Mouse (Mus musculus) spleen, adult 12 weeks (tissue): ENCODE measurements around the gene Katnb1.

Source experiments
- DNase-seq: peaks from one replicate; pipeline ENCODE4 v3.0.0; 2022; ENCODE audit warnings: low spot score

The Katnb1 gene

GRCm38 (mm10) chr8:95080381-95081341, at the start of gene Katnb1:
Gene Katnb1, plus strand, starts transcription at chr8:95081186.
- peak; percentile 95 for DNase-seq

DNA sequence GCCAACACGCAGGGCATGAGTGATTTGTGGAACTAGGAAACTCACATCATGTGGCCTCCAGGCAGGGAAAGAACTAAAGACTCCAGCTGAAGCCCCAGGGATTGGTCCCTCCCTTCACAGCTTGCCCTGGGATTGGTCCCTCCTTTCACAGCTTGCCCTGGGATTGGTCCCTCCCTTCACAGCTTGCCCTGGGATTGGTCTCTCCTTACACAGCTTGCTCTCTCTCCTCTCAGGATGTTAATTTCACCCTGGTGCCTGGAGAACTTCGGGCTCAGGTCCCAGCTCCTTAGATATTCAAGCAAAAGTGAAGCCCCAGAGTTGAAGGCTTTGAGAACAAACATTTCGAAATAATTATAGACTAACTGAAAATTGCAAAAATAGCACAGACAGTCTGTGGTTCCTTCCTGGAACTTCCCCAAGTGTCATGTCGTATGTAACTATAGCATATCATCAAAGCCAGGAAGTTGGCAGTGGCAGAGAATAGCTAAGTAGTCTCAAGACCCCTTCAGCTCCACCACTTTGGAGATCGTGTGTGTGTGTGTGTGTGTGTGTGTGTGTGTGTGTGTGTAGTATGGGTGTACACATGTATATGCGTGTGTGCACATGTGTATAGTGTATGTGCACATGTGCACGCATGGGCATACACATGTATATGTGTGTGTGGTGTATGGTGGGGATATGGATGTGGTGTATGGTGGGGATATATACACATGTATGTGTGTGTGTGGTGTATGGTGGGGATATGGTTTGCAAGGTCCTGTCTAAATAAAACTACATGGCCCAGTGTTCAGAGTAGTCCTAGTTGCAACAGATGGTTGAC, 43.7 kb upstream of the Katnb1 start:
- DNase-seq = no peak

- DNase-seq = no peak
Measured at GRCm38 (mm10) chr8:95041883-95042784, 38.9 kb upstream of the Katnb1 start.

DNA sequence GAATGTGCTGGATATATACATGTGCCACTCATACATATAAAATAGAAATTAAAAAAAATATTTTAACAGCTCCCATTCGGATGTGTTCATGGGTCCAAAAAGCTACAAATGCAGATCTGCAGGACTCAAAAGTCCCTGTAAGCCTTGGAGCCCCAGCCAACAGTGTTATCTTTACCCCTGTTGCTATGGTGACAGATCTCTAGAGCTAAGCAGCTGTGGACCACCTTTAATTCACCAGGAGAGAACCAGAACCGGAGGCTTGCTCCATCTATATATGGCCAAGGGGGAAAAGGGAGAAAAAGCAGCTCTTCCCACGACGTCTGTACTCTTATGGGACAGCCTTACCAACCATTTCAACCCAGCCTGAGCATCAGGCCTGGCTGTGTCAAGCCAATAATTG, 36.2 kb upstream of the Katnb1 start:
- DNase-seq = no peak

- no peak for DNase-seq
Measured at GRCm38 (mm10) chr8:95046982-95047381, 34.0 kb upstream of the Katnb1 start.

DNA sequence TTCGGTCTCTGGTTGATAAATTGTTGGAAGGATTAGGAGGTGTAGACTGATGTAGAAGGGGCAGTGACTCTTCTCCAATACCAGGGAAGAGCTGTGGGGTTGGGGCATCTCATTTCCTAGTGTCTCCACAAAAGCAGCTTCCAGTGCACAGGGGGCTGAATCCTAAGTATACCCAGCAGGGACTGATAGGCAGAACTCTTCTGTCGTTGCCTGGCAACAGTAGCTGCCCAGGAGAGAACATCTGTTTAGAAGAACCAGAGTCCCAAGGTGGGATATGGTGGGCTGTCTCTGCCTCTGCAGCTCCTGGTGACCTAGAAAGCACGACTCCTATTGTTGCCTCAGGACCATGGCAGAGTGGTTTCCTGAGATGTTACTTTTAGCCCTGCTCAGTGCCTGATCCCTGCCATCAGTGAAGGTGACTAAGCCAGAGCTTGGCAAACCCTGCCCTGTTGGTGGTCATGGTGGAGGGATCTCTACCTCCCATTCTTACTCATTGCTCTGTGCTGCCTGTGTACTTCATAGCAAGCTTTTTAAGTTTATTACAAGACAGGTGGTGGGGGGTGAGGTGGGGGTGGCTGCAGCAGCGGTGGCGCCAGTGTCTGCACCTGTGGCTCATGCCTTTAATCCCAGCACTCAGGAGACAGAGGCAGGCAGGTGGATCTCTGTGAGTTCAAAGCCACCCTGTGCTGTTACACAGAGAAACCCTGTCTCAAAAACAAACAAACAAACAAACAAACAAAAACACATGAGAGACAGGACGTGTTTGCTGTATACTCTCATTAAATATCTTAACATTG, 32.9 kb upstream of the Katnb1 start:
- no peak for DNase-seq

GRCm38 (mm10) chr8:95049636-95050035, 31.4 kb upstream of the Katnb1 start:
- no peak for DNase-seq

DNA sequence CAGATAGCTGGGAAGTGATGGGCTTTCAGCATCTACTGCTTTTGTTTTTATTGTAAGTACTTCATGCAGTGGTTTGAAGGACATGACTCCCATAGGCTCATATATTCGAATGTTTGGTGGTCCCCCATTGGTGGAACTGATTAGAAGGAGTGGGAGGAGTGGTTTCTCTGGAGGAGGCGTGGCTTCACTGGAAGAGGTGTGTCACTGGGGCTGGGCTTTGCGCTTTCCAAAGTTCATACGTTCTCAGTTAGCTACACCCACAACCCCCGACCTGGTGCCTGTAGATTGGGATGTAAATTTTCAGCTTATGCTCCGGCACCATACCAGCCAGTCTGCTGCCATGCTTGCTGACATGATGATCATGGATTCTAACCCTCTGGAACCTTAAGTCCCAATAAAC, 26.5 kb upstream of the Katnb1 start:
- DNase-seq = no peak

GRCm38 (mm10) chr8:95054927-95055510, 26.0 kb upstream of the Katnb1 start, which contains the start of gene Drc7:
Gene Drc7, plus strand, starts transcription at chr8:95055103.
- DNase-seq = no peak

- no peak for DNase-seq
Measured at GRCm38 (mm10) chr8:95056414-95056813, 24.6 kb upstream of the Katnb1 start.

DNA sequence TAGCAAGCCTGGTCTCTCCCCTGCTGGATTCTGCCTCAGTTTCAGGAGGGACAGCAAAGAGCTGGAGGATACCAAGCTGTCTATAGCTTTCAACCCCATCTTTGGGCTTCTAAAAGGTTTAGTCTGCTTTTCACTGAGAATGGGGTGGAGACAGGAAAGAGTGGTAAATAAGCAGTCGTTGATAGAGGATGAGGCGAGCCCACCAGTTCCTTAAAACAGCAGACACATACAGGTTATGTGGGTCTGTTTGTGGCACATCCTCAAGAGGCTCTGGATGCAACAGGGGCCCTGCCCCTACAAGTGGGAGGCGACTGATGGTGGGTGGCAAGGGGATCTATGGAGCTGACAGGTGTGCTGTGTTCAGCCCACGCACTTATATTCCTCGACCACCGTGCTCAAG, 22.3 kb upstream of the Katnb1 start:
- no peak for DNase-seq

DNA sequence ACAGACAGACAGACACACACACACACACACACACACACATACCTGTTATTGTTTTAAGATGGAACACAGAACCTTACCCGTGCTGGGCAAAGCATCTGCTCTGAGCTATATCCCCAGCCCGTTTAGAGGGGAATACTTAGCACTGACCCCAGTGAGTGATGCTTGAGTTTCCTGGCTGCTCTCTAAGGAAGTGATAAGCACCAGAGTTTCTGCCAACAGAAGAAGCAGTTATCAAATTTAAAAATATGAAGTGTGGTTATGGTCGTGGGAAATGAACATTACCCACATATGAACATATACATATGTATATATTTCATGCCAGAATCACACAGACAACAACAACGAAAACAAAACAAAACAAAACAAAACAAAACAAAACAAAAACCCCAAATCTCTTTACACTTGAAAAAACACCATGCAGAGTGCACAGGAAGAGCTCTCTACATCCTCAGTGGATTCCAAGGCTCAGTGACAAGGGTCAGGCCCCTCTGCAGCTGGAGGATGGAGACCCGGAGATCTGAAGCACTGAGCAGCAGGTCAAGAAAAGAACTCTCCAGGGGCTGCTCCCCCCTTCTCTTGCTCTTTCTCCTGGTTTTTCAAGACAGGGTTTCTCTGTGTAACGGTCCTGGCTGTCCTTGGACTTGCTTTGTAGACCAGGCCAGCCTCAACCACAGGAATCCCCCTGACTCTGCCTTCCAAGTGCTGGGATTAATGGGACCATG, 21.0 kb upstream of the Katnb1 start:
- DNase-seq = no peak

DNA sequence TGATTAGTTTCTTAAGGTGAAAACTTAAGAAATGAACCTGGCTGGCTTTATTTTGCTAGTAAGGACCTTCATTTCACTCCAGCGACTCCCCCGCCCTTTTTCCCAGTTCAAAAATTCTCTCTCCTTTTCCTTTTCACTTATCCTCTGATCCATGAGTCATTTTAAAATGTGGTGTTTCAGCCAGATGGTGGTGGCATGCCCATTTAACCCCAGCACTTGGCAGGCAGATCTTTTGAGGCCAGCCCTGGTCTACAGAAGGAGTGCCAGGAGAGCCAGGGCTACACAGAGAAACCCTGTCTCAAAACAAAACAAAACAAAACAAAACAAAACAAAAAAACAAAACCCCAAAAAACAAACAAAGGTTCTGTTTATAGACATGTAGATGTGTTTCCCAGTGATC, 16.5 kb upstream of the Katnb1 start:
- no peak for DNase-seq

DNA sequence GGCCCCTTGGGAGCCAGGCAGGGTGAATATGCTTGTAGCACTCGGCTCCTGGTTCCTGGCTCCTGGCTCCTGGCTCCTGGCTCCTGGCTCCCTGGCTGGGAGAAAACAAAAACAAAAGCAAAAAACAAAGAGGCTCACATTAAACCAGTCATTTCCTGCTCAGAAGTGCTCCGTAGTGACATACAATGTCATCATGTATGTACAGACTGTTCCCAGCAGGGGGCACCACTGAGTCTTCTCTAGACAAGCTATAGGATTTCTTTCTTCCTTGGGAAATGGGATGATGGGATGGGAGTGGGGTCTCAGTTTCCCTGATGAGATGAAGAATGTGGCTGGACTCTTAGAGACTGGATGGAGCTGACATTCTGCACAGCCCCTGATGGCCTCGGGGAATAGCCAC, 13.4 kb upstream of the Katnb1 start:
- peak; percentile 38 for DNase-seq

DNA sequence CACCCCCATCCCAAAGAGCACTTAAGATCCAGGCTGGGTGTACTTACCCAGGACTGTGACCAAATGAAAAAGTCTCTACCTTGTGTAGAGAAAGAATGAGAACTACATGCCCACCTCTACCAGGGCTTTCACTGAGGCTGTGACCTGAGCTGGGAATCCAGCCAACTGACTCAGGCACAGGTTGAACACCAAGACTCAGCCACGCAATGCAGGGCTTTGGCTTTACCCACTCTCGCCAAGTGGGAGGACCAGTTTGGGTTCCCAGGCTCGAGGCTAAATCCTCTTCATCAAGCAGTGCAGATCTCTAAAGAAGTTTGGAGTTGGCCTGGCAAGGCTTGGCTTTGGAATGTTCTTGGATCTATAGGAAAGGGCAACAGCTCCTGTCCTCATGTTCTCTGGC, 5.5 kb upstream of the Katnb1 start:
- DNase-seq = no peak

DNA sequence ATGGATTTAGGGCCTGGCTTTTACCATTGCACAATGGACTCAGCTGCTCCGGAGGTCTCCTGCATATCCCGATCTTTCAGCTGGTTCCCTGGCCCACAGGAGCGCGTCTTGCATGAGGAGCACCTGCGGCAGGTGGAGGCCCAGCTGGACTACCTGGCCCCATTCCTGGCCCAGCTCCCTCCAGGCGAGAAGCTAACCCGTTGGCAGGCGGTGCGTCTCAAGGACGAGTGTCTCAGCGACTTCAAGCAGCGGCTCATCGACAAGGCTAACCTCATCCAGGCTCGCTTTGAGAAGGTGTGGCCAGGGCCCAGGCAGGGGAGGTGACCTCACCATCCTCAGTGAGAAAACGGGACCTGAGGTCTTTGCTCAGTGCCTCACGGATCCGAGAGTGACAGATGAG, 4.8 kb upstream of the Katnb1 start:
- DNase-seq = no peak

GRCm38 (mm10) chr8:95078055-95078454, 2.9 kb upstream of the Katnb1 start:
- no peak for DNase-seq

DNA sequence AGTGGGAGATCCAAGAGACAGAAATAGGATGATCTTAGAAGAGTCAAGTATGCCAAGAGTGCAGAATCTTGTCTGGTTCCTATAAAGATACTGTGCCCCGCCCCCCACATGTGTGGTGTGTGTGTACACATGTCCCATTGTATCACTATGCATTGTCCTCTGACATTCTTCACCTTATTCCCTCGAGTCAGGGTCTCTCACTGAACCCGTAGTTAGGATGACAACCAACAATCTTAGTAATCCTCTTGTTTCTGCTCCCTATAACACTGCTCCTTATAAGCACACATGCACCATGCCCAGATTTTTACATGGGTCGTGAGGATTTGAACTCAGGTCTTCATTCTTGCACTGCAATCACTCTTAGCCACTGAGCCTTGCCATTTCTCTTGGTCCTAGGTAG, 1.7 kb upstream of the Katnb1 start:
- no peak for DNase-seq

- no peak for DNase-seq
Measured at GRCm38 (mm10) chr8:95081650-95082049, 664 bp downstream of the Katnb1 start.

DNA sequence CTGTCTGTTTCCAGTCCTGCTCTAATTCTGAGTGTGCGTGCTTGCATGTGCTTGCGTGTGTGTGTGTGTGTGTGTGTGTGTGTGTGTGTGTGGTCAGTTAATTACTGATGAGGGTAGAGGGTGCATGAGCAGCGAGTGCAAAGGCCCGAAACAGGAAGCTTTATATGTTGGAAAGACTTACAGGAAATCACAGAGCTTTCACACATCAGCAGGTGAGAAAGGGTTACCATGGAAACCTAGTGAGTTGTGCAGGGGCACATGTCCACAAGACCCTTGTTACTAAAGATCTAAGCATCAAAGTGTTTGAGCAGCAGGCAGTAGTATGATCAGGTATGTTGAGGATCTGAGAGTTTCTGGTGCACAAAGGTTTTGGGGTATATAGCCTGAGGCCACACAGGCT, 3.3 kb downstream of the Katnb1 start:
- DNase-seq = no peak
